Mouse (Mus musculus): ENCODE measurements around the gene Lgi4. TPM values are rescaled to one million over a fixed set of nuclear protein-coding genes. Genes with fewer than 3 reads are reported as not detected.

The Lgi4 gene
- polyA plus RNA-seq, 1 experiment = 0.88 TPM

DNA sequence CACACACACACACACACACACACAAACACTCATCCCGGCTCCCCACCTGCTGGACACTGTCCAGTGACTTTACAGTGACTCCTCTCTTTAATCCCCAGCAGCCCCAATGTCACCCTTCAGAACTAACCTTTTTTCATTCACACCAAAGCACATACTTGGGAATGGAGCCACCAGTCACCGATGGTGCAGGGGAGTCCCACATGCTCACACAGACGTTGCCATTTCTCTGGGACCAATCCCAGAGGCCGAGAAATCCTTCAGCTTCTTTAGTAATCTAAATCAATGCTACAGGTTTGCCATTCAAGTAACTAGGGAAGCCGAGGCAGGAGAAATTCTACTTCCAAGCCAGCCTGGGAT lies 15.5 kb downstream of the Lgi4 start:
- no peak overlapping the region for H3K27ac ChIP-seq (ENCODE audit: insufficient read depth, low read length)
- no peak for TF ChIP-seq CTCF (IDR thresholded peaks at IDR 0.05; ENCODE audit: low read depth, low read length)

GRCm38 (mm10) chr7:31076492-31076891 lies 17.4 kb downstream of the Lgi4 start, which contains the start of gene Fxyd3:
Gene Fxyd3, minus strand, starts transcription at chr7:31076704.
- H3K36me3 ChIP-seq (ENCODE audit: control insufficient read depth, insufficient read depth, low read length, poor library complexity, severe bottlenecking) = no peaks in the 10 kb centered on the region
- H3K27me3 ChIP-seq (ENCODE audit: control insufficient read depth, insufficient read depth, low read length, poor library complexity, severe bottlenecking) = no peaks in the 10 kb centered on the region
- no peak within 1 kb of the TSS for H3K4me3 ChIP-seq (ENCODE audit: low read depth, low read length)
- TF ChIP-seq POLR2A (IDR thresholded peaks at IDR 0.05; ENCODE audit: insufficient read depth, low read length) (no peak), EP300 (IDR thresholded peaks at IDR 0.05; ENCODE audit: insufficient read depth, low read depth, low read length) (no peak), CTCF (IDR thresholded peaks at IDR 0.05; ENCODE audit: low read depth, low read length) (no peak)
- H3K9ac ChIP-seq (ENCODE audit: low read depth, poor library complexity, severe bottlenecking) = no peak within 1 kb of the TSS
- H3K9me3 ChIP-seq (replicated peaks; ENCODE audit: control insufficient read depth, insufficient read depth, low read length, poor library complexity, severe bottlenecking) = no peaks in the 10 kb centered on the region
- H3K27ac ChIP-seq (ENCODE audit: insufficient read depth, low read length) = no peak within 1 kb of the TSS
- peaks cover 3% of the 10 kb centered on the region for H3K4me1 ChIP-seq (ENCODE audit: control insufficient read depth, insufficient read depth, low read length)

More for the DNA sequence above, 15.5 kb downstream of the Lgi4 start:
- no peaks in the 10 kb centered on the region for H3K36me3 ChIP-seq (ENCODE audit: control insufficient read depth, insufficient read depth, low read length, poor library complexity, severe bottlenecking)
- no peak overlapping the region for H3K4me3 ChIP-seq (ENCODE audit: low read depth, low read length)
- no peaks in the 10 kb centered on the region for H3K27me3 ChIP-seq (ENCODE audit: control insufficient read depth, insufficient read depth, low read length, poor library complexity, severe bottlenecking)
- H3K9ac ChIP-seq (ENCODE audit: low read depth, poor library complexity, severe bottlenecking) = no peak overlapping the region
- no peaks in the 10 kb centered on the region for H3K9me3 ChIP-seq (replicated peaks; ENCODE audit: control insufficient read depth, insufficient read depth, low read length, poor library complexity, severe bottlenecking)
- peaks cover 3% of the 10 kb centered on the region for H3K4me1 ChIP-seq (ENCODE audit: control insufficient read depth, insufficient read depth, low read length)

DNA sequence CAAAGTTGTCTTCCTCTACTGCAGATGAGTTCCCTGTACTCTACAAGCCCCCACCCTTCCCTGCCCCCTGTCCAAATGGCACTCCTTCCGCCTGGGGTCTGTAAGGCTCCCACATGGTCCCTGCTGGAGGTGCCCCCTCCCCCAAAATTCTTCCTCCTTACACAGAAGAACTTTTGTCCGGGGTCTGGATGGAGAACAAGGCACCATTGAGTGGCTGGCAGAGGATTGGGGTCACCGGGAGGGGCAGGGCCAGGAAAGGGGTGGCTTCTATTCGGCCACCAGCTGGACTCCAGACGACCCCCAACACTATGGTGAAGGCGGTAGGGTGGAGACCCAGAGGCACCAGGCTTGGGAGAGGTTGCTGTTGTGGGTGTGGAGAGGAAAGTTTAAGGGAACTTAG lies 18.3 kb downstream of the Lgi4 start:
- no peak overlapping the region for H3K9ac ChIP-seq (ENCODE audit: low read depth, poor library complexity, severe bottlenecking)
- H3K27ac ChIP-seq (ENCODE audit: insufficient read depth, low read length) = no peak overlapping the region
- H3K36me3 ChIP-seq (ENCODE audit: control insufficient read depth, insufficient read depth, low read length, poor library complexity, severe bottlenecking) = no peaks in the 10 kb centered on the region
- TF ChIP-seq EP300 (IDR thresholded peaks at IDR 0.05; ENCODE audit: insufficient read depth, low read depth, low read length) (no peak), POLR2A (IDR thresholded peaks at IDR 0.05; ENCODE audit: insufficient read depth, low read length) (no peak), CTCF (IDR thresholded peaks at IDR 0.05; ENCODE audit: low read depth, low read length) (no peak)
- no peaks in the 10 kb centered on the region for H3K9me3 ChIP-seq (replicated peaks; ENCODE audit: control insufficient read depth, insufficient read depth, low read length, poor library complexity, severe bottlenecking)
- no peaks in the 10 kb centered on the region for H3K27me3 ChIP-seq (ENCODE audit: control insufficient read depth, insufficient read depth, low read length, poor library complexity, severe bottlenecking)
- no peaks in the 10 kb centered on the region for H3K4me1 ChIP-seq (ENCODE audit: control insufficient read depth, insufficient read depth, low read length)
- H3K4me3 ChIP-seq (ENCODE audit: low read depth, low read length) = no peak overlapping the region

GRCm38 (mm10) chr7:31077885-31078445 lies 18.8 kb downstream of the Lgi4 start:
- Histone ChIP-seq H3K4me1 (ENCODE audit: control insufficient read depth, insufficient read depth, low read length) (no peaks in the 10 kb centered on the region), H3K4me3 (ENCODE audit: low read depth, low read length) (no peak overlapping the region), H3K27me3 (ENCODE audit: control insufficient read depth, insufficient read depth, low read length, poor library complexity, severe bottlenecking) (no peaks in the 10 kb centered on the region), H3K9ac (ENCODE audit: low read depth, poor library complexity, severe bottlenecking) (no peak overlapping the region), H3K27ac (ENCODE audit: insufficient read depth, low read length) (no peak overlapping the region), H3K36me3 (ENCODE audit: control insufficient read depth, insufficient read depth, low read length, poor library complexity, severe bottlenecking) (no peaks in the 10 kb centered on the region), H3K9me3 (replicated peaks; ENCODE audit: control insufficient read depth, insufficient read depth, low read length, poor library complexity, severe bottlenecking) (no peaks in the 10 kb centered on the region)
- peak; percentile 44 for TF ChIP-seq CTCF (IDR thresholded peaks at IDR 0.05; ENCODE audit: low read depth, low read length)
- no peak for TF ChIP-seq EP300 (IDR thresholded peaks at IDR 0.05; ENCODE audit: insufficient read depth, low read depth, low read length)
- TF ChIP-seq POLR2A (IDR thresholded peaks at IDR 0.05; ENCODE audit: insufficient read depth, low read length) = no peak

- H3K27me3 ChIP-seq (ENCODE audit: control insufficient read depth, insufficient read depth, low read length, poor library complexity, severe bottlenecking) = no peaks in the 10 kb centered on the region
- H3K27ac ChIP-seq (ENCODE audit: insufficient read depth, low read length) = no peak overlapping the region
- H3K36me3 ChIP-seq (ENCODE audit: control insufficient read depth, insufficient read depth, low read length, poor library complexity, severe bottlenecking) = no peaks in the 10 kb centered on the region
- no peaks in the 10 kb centered on the region for H3K9me3 ChIP-seq (replicated peaks; ENCODE audit: control insufficient read depth, insufficient read depth, low read length, poor library complexity, severe bottlenecking)
- no peak overlapping the region for H3K4me3 ChIP-seq (ENCODE audit: low read depth, low read length)
- H3K9ac ChIP-seq (ENCODE audit: low read depth, poor library complexity, severe bottlenecking) = no peak overlapping the region
- H3K4me1 ChIP-seq (ENCODE audit: control insufficient read depth, insufficient read depth, low read length) = no peaks in the 10 kb centered on the region
- TF ChIP-seq CTCF (IDR thresholded peaks at IDR 0.05; ENCODE audit: low read depth, low read length) = no peak
- TF ChIP-seq EP300 (IDR thresholded peaks at IDR 0.05; ENCODE audit: insufficient read depth, low read depth, low read length) = no peak
- no peak for TF ChIP-seq POLR2A (IDR thresholded peaks at IDR 0.05; ENCODE audit: insufficient read depth, low read length)
Measured at GRCm38 (mm10) chr7:31079670-31080069, 20.5 kb downstream of the Lgi4 start.

DNA sequence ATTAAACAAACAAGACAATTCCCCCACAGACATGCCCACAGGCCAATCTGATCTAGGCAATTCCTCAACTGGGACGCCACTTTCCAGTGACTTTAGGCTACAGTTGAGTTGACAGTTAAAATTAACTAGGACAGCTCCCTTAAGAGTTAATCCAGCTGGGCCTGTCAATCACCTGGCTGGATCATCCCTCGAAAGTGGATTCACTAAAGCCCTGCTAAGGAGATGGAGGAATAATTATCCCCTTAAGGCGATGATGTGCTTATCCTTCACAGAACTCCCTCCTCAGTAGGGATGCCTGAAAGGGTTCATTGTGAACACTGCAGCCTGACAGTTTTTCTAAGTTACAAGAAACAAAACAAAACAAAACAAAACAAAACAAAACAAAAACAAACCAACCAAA lies 21.5 kb downstream of the Lgi4 start:
- H3K9ac ChIP-seq (ENCODE audit: low read depth, poor library complexity, severe bottlenecking) = no peak overlapping the region
- TF ChIP-seq POLR2A (IDR thresholded peaks at IDR 0.05; ENCODE audit: insufficient read depth, low read length) (no peak), CTCF (IDR thresholded peaks at IDR 0.05; ENCODE audit: low read depth, low read length) (no peak)
- H3K36me3 ChIP-seq (ENCODE audit: control insufficient read depth, insufficient read depth, low read length, poor library complexity, severe bottlenecking) = no peaks in the 10 kb centered on the region
- H3K4me3 ChIP-seq (ENCODE audit: low read depth, low read length) = no peak overlapping the region
- no peaks in the 10 kb centered on the region for H3K27me3 ChIP-seq (ENCODE audit: control insufficient read depth, insufficient read depth, low read length, poor library complexity, severe bottlenecking)
- no peak overlapping the region for H3K27ac ChIP-seq (ENCODE audit: insufficient read depth, low read length)
- H3K4me1 ChIP-seq (ENCODE audit: control insufficient read depth, insufficient read depth, low read length) = no peaks in the 10 kb centered on the region
- no peaks in the 10 kb centered on the region for H3K9me3 ChIP-seq (replicated peaks; ENCODE audit: control insufficient read depth, insufficient read depth, low read length, poor library complexity, severe bottlenecking)
